Mouse (Mus musculus): ENCODE results near the gene Cwf19l1. TPM values are rescaled to one million over a fixed set of nuclear protein-coding genes. Genes with fewer than 3 reads are reported as not detected.

Gene Cwf19l1
- polyA plus RNA-seq (2012; rRNA removed) = 26.3 and 28.8 TPM in 2 replicates

DNA sequence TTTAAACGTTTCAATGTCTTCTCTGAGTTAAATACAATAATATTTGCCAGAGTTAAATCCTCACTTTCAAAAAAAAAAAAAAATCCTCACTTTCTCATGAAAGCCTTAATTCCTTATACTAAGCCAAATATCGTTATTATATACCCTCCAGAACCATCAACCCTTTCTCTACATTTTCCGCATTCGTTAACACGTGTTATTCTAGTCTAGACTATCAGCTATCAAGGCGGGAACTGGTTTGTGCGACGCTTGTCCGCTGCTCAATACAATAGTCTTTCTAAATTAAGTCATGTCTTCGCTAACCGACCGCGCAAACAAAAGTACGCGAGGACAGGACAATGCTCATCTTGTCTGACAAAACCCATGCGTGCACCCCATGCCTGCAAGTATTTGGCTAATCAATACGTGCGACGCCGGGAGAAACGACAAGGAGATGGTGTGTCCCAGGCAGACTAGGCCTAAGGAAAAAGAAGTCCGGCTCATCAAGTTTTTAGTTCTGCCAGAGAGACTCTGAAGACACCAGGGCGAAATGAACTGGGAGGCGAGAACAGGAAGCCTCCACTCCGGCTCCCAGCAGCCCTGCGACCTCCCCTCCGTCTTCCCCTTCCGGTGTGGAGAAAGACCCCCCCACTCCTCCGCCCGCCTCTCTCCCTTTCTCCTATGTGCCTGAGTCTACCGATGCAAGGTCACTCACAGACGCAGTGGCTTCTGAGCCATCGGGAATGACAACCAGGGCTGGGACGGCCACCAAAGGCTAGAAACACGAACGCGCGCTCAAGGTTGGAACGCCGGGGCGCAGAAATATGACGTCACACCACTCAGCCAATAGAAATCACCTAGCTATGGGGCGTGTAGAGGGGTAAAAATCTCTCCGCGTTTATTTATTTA lies at the start of gene Cwf19l1:
Gene Cwf19l1, minus strand, starts transcription at position 805 of the 888 bp plus-strand sequence.
- Histone ChIP-seq H3K4me3 (replicated peaks; ENCODE audit: insufficient read depth, low read depth, low read length) (peak within 1 kb of the TSS; percentile 89), H3K27me3 (ENCODE audit: control insufficient read depth, insufficient read depth, low read length) (no peaks in the 10 kb centered on the region), H3K4me1 (ENCODE audit: control insufficient read depth, insufficient read depth, low read length) (no peaks in the 10 kb centered on the region), H3K27ac (ENCODE audit: insufficient read depth, low read length) (peak within 1 kb of the TSS; percentile 38; the same call in 1 of the 2 replicates)
- TF ChIP-seq CTCF (IDR thresholded peaks at IDR 0.05; ENCODE audit: borderline replicate concordance, insufficient read depth, low read depth, low read length) (no peak), POLR2A (IDR thresholded peaks at IDR 0.05; ENCODE audit: borderline replicate concordance, insufficient read depth, low read length) (peak; percentile 54; the same call in 1 of the 2 replicates)
- under 1% methylated on average over 45 of the region's 45 CpGs for WGBS
- peak; percentile 91 to 92 for DNase-seq

DNA sequence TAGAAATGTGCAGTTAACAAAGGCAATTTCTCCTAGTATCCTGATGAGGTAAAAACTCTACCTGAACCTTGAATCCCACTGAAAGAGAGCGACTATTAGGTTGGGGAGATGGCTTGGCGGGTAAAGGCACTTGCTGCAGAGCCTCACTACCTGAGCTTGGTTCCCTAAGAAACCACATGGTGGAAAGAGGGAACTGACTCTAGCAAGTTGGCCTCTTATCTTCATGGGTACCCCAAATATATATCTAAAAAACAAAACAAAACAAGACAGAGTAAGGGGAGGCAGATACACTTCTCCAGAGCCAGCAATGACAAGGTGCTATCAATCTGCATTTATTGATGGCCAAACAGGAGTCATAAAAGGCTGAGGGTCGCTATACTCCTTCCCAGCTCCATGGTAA lies 48.3 kb upstream of the Cwf19l1 start:
- TF ChIP-seq POLR2A (IDR thresholded peaks at IDR 0.05; ENCODE audit: borderline replicate concordance, insufficient read depth, low read length) (no peak), CTCF (IDR thresholded peaks at IDR 0.05; ENCODE audit: borderline replicate concordance, insufficient read depth, low read depth, low read length) (no peak)
- WGBS = 70% methylated on average over 3 of the region's 3 CpGs
- no peaks in the 10 kb centered on the region for H3K4me1 ChIP-seq (ENCODE audit: control insufficient read depth, insufficient read depth, low read length)
- DNase-seq = no peak
- H3K27me3 ChIP-seq (ENCODE audit: control insufficient read depth, insufficient read depth, low read length) = no peaks in the 10 kb centered on the region
- H3K27ac ChIP-seq (ENCODE audit: insufficient read depth, low read length) = no peak overlapping the region
- H3K4me3 ChIP-seq (replicated peaks; ENCODE audit: insufficient read depth, low read depth, low read length) = no peak overlapping the region

DNA sequence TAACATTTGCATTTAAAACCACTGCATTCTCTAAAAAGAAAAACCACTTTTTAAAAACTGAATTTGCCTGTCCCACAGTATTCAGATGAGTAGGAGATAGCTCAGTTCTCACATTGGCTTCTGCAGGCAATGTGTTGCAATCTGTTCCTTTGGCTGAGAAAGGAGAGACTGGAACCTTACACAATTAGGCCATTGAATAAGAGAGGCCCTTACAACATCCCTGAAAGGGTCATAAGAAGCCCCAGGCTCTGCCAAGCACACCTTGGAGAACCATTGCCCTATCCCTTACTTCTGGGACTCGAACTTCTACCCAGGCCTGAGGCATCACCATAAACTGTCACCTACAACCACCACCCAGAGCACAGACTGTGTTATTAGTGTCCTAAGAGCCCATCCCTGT lies 44.8 kb upstream of the Cwf19l1 start:
- H3K4me1 ChIP-seq (ENCODE audit: control insufficient read depth, insufficient read depth, low read length) = no peaks in the 10 kb centered on the region
- TF ChIP-seq POLR2A (IDR thresholded peaks at IDR 0.05; ENCODE audit: borderline replicate concordance, insufficient read depth, low read length) = no peak
- no peak for TF ChIP-seq CTCF (IDR thresholded peaks at IDR 0.05; ENCODE audit: borderline replicate concordance, insufficient read depth, low read depth, low read length)
- H3K27me3 ChIP-seq (ENCODE audit: control insufficient read depth, insufficient read depth, low read length) = no peaks in the 10 kb centered on the region
- 57% methylated on average over 1 of the region's 1 CpGs for WGBS
- H3K27ac ChIP-seq (ENCODE audit: insufficient read depth, low read length) = no peak overlapping the region
- H3K4me3 ChIP-seq (replicated peaks; ENCODE audit: insufficient read depth, low read depth, low read length) = no peak overlapping the region
- no peak for DNase-seq

DNA sequence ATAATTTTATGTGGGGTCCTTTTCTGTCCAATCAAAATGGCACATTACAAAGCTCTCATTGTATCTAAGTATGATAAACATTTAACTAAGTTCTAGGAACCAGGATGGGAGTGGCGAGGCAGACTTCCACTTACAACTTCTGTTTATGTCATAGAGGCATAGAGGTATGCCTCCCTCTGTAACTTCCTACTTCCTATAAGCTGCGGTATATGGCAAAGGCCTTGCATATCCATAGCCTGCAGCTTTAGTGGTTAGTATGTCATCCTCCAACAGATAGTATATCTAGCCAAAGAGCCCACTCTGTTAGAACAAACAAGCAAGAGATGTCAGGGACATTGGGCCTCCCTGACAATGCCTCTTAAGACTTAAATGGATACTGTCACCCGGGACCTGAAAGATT lies 41.1 kb upstream of the Cwf19l1 start:
- H3K4me1 ChIP-seq (ENCODE audit: control insufficient read depth, insufficient read depth, low read length) = no peaks in the 10 kb centered on the region
- no peak for DNase-seq
- WGBS = 92% methylated on average over 3 of the region's 3 CpGs
- no peak overlapping the region for H3K4me3 ChIP-seq (replicated peaks; ENCODE audit: insufficient read depth, low read depth, low read length)
- no peak overlapping the region for H3K27ac ChIP-seq (ENCODE audit: insufficient read depth, low read length)
- no peak for TF ChIP-seq CTCF (IDR thresholded peaks at IDR 0.05; ENCODE audit: borderline replicate concordance, insufficient read depth, low read depth, low read length)
- TF ChIP-seq POLR2A (IDR thresholded peaks at IDR 0.05; ENCODE audit: borderline replicate concordance, insufficient read depth, low read length) = no peak
- no peaks in the 10 kb centered on the region for H3K27me3 ChIP-seq (ENCODE audit: control insufficient read depth, insufficient read depth, low read length)

DNA sequence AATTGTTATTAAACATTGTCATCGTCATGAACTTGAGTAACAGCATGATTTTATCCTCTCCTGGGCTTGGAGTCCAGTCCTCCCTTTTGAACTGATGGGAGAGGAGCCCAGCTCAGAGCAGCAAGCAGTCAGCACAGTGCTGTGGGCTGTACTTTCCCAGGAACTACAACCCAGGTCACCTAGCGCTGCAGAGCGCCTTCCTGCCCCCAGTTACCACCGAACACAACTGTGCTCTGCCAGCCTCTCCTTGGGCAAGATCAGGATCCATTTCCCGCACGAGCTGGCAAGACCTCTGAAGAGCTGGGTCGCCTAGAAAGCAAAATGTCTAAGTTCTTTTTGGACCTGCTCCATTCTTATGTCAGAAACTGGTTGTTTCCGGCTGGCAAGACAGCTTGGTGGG lies 39.2 kb upstream of the Cwf19l1 start:
- Histone ChIP-seq H3K4me1 (ENCODE audit: control insufficient read depth, insufficient read depth, low read length) (no peaks in the 10 kb centered on the region), H3K27me3 (ENCODE audit: control insufficient read depth, insufficient read depth, low read length) (no peaks in the 10 kb centered on the region), H3K4me3 (replicated peaks; ENCODE audit: insufficient read depth, low read depth, low read length) (no peak overlapping the region), H3K27ac (ENCODE audit: insufficient read depth, low read length) (no peak overlapping the region)
- DNase-seq = no peak
- TF ChIP-seq CTCF (IDR thresholded peaks at IDR 0.05; ENCODE audit: borderline replicate concordance, insufficient read depth, low read depth, low read length) = no peak
- no peak for TF ChIP-seq POLR2A (IDR thresholded peaks at IDR 0.05; ENCODE audit: borderline replicate concordance, insufficient read depth, low read length)
- 35% methylated on average over 8 of the region's 8 CpGs for WGBS

DNA sequence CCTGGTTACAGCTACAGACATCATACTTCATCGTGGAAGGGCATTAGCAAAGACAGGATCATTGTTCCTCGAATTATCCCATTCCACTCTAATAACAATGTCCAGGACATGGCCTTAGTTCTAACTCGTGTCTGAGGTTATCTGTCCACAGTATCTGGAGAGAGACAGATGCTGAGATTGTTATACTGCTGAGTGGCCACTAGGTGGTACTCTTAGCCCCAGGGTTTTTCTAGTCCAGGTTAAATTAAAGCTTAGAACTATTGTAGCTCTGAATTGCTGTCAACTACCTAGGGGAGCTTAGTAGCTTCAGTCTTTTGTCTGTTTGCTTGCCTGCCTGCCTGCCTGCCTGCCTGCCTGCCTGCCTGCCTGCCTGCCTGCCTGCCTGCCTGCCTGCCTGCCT lies 25.8 kb upstream of the Cwf19l1 start:
- no peak for DNase-seq
- no peak for TF ChIP-seq POLR2A (IDR thresholded peaks at IDR 0.05; ENCODE audit: borderline replicate concordance, insufficient read depth, low read length)
- TF ChIP-seq CTCF (IDR thresholded peaks at IDR 0.05; ENCODE audit: borderline replicate concordance, insufficient read depth, low read depth, low read length) = no peak

DNA sequence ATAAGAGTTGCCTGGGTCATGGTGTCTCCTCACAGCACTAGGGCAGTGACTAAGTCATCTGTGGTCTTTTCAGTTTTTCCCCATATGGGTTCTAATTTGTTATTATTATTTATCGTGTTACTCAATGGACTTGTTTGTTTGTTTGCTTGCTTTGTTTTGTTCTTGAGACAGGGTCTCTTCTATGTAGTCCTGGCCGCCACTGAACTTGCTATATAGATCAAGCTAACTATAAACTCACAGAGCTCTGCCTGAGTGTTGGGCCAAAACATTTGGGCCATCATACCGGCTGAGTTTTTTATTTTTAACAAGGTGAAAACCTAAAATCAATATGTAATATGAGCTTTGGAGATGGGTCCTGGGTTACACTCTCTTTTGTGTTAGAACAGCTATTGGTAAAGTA lies 23.7 kb upstream of the Cwf19l1 start:
- H3K27ac ChIP-seq (ENCODE audit: insufficient read depth, low read length) = no peak overlapping the region
- no peaks in the 10 kb centered on the region; the same call in 1 of the 2 replicates for H3K27me3 ChIP-seq (ENCODE audit: control insufficient read depth, insufficient read depth, low read length)
- H3K4me3 ChIP-seq (replicated peaks; ENCODE audit: insufficient read depth, low read depth, low read length) = no peak overlapping the region
- TF ChIP-seq POLR2A (IDR thresholded peaks at IDR 0.05; ENCODE audit: borderline replicate concordance, insufficient read depth, low read length) = no peak
- TF ChIP-seq CTCF (IDR thresholded peaks at IDR 0.05; ENCODE audit: borderline replicate concordance, insufficient read depth, low read depth, low read length) = no peak
- WGBS = 85% methylated on average over 3 of the region's 3 CpGs
- no peaks in the 10 kb centered on the region for H3K4me1 ChIP-seq (ENCODE audit: control insufficient read depth, insufficient read depth, low read length)
- DNase-seq = no peak

More for the DNA sequence above, 25.8 kb upstream of the Cwf19l1 start:
- no peak overlapping the region for H3K27ac ChIP-seq (ENCODE audit: insufficient read depth, low read length)
- no peaks in the 10 kb centered on the region; the same call in 1 of the 2 replicates for H3K27me3 ChIP-seq (ENCODE audit: control insufficient read depth, insufficient read depth, low read length)
- WGBS = 9% methylated on average over 3 of the region's 3 CpGs
- no peak overlapping the region for H3K4me3 ChIP-seq (replicated peaks; ENCODE audit: insufficient read depth, low read depth, low read length)
- H3K4me1 ChIP-seq (ENCODE audit: control insufficient read depth, insufficient read depth, low read length) = no peaks in the 10 kb centered on the region

DNA sequence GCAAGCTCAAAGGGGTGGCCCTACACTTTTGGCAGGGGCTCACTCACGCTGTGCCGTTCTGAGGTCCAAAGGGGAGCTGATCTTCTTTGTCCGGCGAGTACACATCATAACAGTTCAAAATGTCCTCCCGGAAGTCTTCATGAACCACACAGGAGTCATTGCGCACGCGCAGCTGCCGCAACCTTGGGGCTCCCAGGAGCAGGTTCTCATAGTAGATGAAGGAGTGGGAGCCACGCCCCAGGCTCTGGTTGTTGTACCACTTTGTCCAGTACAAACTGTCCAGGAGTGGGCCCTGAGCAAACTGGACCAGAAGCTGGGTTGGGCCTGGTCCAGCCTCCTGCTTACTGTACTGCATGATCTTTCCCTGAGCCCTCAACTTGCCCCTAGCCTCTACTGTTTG lies 21.3 kb upstream of the Cwf19l1 start:
- no peaks in the 10 kb centered on the region for H3K4me1 ChIP-seq (ENCODE audit: control insufficient read depth, insufficient read depth, low read length)
- H3K27me3 ChIP-seq (ENCODE audit: control insufficient read depth, insufficient read depth, low read length) = no peaks in the 10 kb centered on the region; the same call in 1 of the 2 replicates
- H3K4me3 ChIP-seq (replicated peaks; ENCODE audit: insufficient read depth, low read depth, low read length) = no peak overlapping the region
- TF ChIP-seq POLR2A (IDR thresholded peaks at IDR 0.05; ENCODE audit: borderline replicate concordance, insufficient read depth, low read length) = no peak
- TF ChIP-seq CTCF (IDR thresholded peaks at IDR 0.05; ENCODE audit: borderline replicate concordance, insufficient read depth, low read depth, low read length) = no peak
- WGBS = 89% methylated on average over 10 of the region's 10 CpGs
- H3K27ac ChIP-seq (ENCODE audit: insufficient read depth, low read length) = no peak overlapping the region
- no peak for DNase-seq

All from cerebellum, adult 2 months (tissue).